Mouse (Mus musculus) stomach, postnatal 0 days (tissue): Measurements from ENCODE around the gene Ppfia3. TPM values are rescaled to one million over a fixed set of nuclear protein-coding genes. Genes with fewer than 3 reads are reported as not detected.
A peak's percentile ranks its signal among the peaks of the same experiment; 100 is the strongest.

Experiments
- ATAC-seq: fragments of 200-750 bp; cut with Nextera tagmentation; 2 replicates; pipeline ENCODE4 v1.8.0; 2017; ENCODE audit not compliant: low FRiP score, low TSS enrichment
- DNase-seq: peaks from one replicate; pipeline ENCODE4 v3.0.0-alpha.2; 2016; ENCODE audit warnings: low spot score
- H3K27ac ChIP-seq: fragments of 300-500 bp; sonication (generic); replicated peaks from 2 replicates; pipeline ENCODE4 v1.5.1; 2014; ENCODE audit warnings: mild to moderate bottlenecking, control low read depth
- H3K27me3 ChIP-seq: fragments of 300-500 bp; sonication (generic); 2 replicates; pipeline ENCODE4 v1.6.1; 2014; ENCODE audit warnings: low read length; ENCODE audit not compliant: control insufficient read depth, insufficient read depth
- H3K36me3 ChIP-seq: fragments of 300-500 bp; sonication (generic); 2 replicates; pipeline ENCODE4 v1.6.1; 2014; ENCODE audit warnings: low read length, mixed read lengths; ENCODE audit not compliant: control insufficient read depth, insufficient read depth
- H3K4me1 ChIP-seq: fragments of 300-500 bp; sonication (generic); replicated peaks from 2 replicates; pipeline ENCODE4 v1.6.1; 2014; ENCODE audit warnings: antibody characterized with exemption; ENCODE audit not compliant: control insufficient read depth, insufficient read depth
- H3K4me2 ChIP-seq: fragments of 300-500 bp; sonication (generic); replicated peaks from 2 replicates; pipeline ENCODE4 v1.6.1; 2014; ENCODE audit warnings: low read depth, mild to moderate bottlenecking, control low read depth, moderate library complexity
- H3K4me3 ChIP-seq: fragments of 300-500 bp; sonication (generic); 2 replicates; pipeline ENCODE4 v1.5.1; 2014; ENCODE audit warnings: low read depth, low read length, control low read depth
- H3K9ac ChIP-seq: fragments of 300-500 bp; sonication (generic); 2 replicates; pipeline ENCODE4 v1.6.1; 2014; ENCODE audit warnings: mild to moderate bottlenecking, low read length, control low read depth, mixed read lengths
- H3K9me3 ChIP-seq: fragments of 300-500 bp; sonication (generic); 2 replicates; pipeline ENCODE4 v1.6.1; 2016; ENCODE audit warnings: low read length; ENCODE audit not compliant: control insufficient read depth
- CTCF ChIP-seq: IDR thresholded peaks from 2 replicates; pipeline ENCODE4 v1.5.1; 2016; ENCODE audit warnings: antibody characterized with exemption, low read depth, mild to moderate bottlenecking, moderate library complexity
- EP300 ChIP-seq: optimal IDR thresholded peaks from 2 replicates; pipeline ENCODE3; 2016; ENCODE audit warnings: antibody characterized with exemption
- WGBS: fragments of 180-500 bp; shearing (Covaris S2); extraction: QIAGEN DNeasy Blood & Tissue Kit; methylation state at CpG from one replicate; pipeline ENCODE4 v1.1.7; 2014; 5-methylcytosine and 5-hydroxymethylcytosine counted together
- polyA plus RNA-seq: library from polyadenylated mRNA; unstranded; fragments of >200 nt; fragmentation: Nextera tagmentation; extraction: Ambion mirVana; gene quantifications from 2 replicates; pipeline ENCODE4 v1.2.1, GENCODE M21; 2015

The Ppfia3 gene
- polyA plus RNA-seq, 1 experiment from 2014 or later: 6.0 TPM

DNA sequence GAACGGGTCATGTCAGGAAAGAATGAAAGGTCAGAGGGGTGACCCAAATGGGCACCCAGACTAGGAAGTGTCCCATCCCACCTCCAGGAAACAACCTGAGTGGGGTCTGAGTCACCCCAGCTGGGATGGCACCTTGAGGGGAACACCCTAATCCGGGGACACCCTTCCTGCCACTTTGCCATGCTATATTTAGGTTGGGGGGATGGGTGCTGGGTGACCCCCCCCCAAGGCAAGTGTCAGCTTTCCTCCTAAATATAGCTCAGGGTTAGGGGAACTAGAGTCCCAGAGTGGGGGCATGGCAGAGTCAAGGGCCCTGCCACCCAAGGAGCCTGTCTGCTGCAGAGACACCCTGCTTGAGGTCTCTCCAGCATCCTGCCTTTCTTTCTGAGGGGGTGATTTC is 45.6 kb upstream of the Ppfia3 start:
- Histone ChIP-seq H3K27me3 (no peaks in the 10 kb centered on the region), H3K36me3 (no peaks in the 10 kb centered on the region), H3K9ac (no peak overlapping the region), H3K27ac (no peak overlapping the region), H3K4me3 (no peak overlapping the region), H3K4me1 (no peaks in the 10 kb centered on the region), H3K9me3 (no peaks in the 10 kb centered on the region), H3K4me2 (no peak overlapping the region)
- 77% methylated on average over 2 of the region's 2 CpGs for WGBS
- no peak for ATAC-seq
- DNase-seq: no peak
- no peak for TF ChIP-seq EP300
- TF ChIP-seq CTCF: no peak

DNA sequence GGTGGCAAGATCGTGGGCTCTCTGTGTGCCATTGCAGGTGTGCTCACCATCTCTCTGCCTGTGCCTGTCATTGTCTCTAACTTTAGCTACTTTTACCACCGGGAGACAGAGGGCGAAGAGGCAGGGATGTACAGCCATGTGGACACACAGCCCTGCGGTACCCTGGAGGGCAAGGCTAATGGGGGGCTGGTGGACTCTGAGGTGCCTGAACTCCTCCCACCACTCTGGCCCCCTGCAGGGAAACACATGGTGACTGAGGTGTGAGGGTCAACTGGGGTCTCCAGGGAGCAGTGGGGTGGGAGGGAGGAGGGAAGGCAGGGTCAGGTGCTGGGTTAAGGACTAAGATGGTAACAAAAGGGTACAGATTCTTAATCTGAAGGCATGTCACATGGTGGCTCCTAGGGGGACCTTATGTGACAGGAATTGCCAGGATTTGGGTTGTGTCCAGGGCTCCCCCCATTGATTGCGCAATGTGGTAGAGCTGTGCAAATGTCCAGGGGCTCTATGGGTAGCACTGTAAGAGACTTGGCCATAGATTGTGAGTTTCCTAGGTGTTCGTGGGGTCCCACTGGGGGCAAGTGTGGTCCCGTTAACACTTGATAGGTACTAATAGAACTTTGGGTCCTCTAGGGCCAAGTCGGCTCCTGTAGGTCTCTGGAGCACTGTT is 42.8 kb upstream of the Ppfia3 start:
- no peaks in the 10 kb centered on the region; the same call in 1 of the 2 replicates for H3K4me1 ChIP-seq
- TF ChIP-seq CTCF (no peak), EP300 (no peak)
- no peak overlapping the region for H3K27ac ChIP-seq
- H3K4me2 ChIP-seq: no peak overlapping the region
- H3K4me3 ChIP-seq: no peak overlapping the region
- H3K9me3 ChIP-seq: no peaks in the 10 kb centered on the region
- H3K27me3 ChIP-seq: peaks cover 12% of the 10 kb centered on the region
- no peak for DNase-seq
- H3K9ac ChIP-seq: no peak overlapping the region
- WGBS: 86% methylated on average over 8 of the region's 8 CpGs
- no peak for ATAC-seq
- H3K36me3 ChIP-seq: no peaks in the 10 kb centered on the region

DNA sequence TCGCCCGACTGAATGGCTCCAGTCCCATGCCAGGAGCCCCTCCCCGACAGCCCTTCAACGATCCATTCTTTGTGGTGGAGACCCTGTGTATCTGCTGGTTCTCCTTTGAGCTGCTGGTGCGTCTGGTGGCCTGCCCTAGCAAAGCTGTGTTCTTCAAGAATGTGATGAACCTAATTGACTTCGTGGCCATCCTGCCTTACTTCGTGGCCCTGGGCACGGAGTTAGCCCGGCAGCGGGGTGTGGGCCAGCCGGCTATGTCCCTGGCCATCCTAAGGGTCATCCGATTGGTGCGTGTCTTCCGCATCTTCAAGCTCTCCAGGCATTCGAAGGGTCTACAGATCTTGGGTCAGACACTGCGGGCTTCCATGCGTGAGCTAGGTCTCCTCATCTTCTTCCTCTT is 42.1 kb upstream of the Ppfia3 start:
- Histone ChIP-seq H3K4me2 (no peak overlapping the region), H3K9ac (no peak overlapping the region), H3K4me3 (no peak overlapping the region), H3K27me3 (peaks cover 12% of the 10 kb centered on the region), H3K27ac (no peak overlapping the region), H3K36me3 (no peaks in the 10 kb centered on the region), H3K9me3 (no peaks in the 10 kb centered on the region), H3K4me1 (no peaks in the 10 kb centered on the region; the same call in 1 of the 2 replicates)
- ATAC-seq (no peak), DNase-seq (no peak)
- no peak for TF ChIP-seq CTCF
- TF ChIP-seq EP300: no peak
- WGBS: 88% methylated on average over 17 of the region's 17 CpGs

DNA sequence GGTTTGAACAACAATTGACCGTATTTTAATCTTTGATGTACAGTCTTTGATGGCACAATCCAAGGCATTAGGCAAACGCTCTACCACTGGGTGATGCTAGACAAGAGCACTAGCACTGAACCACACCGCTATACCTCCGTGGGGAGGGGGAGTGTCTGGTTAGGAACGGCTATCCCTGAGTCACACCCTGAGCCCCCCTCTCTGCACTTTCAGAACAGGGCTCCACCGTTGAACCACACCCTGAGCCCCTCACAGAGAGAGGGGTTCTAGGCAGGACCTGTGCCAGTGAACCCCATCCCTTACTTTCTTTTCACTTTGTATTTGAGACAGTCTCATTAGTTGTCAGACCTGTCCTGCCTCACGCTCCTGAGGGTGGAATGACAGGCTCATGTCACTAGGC is 41.5 kb upstream of the Ppfia3 start:
- peaks cover 12% of the 10 kb centered on the region for H3K27me3 ChIP-seq
- no peak for DNase-seq
- no peaks in the 10 kb centered on the region for H3K36me3 ChIP-seq
- no peak overlapping the region for H3K27ac ChIP-seq
- WGBS: 60% methylated on average over 7 of the region's 7 CpGs
- no peaks in the 10 kb centered on the region for H3K9me3 ChIP-seq
- H3K9ac ChIP-seq: no peak overlapping the region
- H3K4me2 ChIP-seq: no peak overlapping the region
- TF ChIP-seq CTCF (no peak), EP300 (no peak)
- no peaks in the 10 kb centered on the region; the same call in 1 of the 2 replicates for H3K4me1 ChIP-seq
- no peak overlapping the region for H3K4me3 ChIP-seq
- ATAC-seq: no peak

DNA sequence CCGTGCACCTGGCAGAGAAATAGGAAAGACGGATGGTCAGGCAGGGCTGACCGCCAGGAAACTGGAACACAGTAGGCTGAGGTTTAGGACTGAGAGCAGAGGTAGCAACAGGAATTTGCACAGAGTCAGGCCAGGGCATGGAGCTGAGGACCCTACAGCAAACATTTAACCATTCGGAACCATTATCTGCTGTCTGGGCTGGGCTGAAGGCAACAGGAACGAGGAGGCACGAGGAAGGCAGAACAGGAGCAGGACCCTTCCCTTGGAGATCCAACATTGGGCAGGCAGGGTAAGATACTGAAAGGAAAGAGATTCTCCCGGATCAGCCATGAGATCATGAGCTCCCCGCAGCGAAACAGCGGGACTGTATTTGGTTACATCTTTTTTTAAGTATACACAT is 41.0 kb upstream of the Ppfia3 start:
- DNase-seq: no peak
- no peak for ATAC-seq
- peaks cover 12% of the 10 kb centered on the region for H3K27me3 ChIP-seq
- 73% methylated on average over 10 of the region's 10 CpGs for WGBS
- no peak overlapping the region for H3K4me2 ChIP-seq
- no peaks in the 10 kb centered on the region; the same call in 1 of the 2 replicates for H3K4me1 ChIP-seq
- no peaks in the 10 kb centered on the region for H3K36me3 ChIP-seq
- TF ChIP-seq CTCF: no peak
- no peak for TF ChIP-seq EP300
- H3K9me3 ChIP-seq: no peaks in the 10 kb centered on the region
- H3K4me3 ChIP-seq: no peak overlapping the region
- H3K27ac ChIP-seq: no peak overlapping the region
- no peak overlapping the region for H3K9ac ChIP-seq

DNA sequence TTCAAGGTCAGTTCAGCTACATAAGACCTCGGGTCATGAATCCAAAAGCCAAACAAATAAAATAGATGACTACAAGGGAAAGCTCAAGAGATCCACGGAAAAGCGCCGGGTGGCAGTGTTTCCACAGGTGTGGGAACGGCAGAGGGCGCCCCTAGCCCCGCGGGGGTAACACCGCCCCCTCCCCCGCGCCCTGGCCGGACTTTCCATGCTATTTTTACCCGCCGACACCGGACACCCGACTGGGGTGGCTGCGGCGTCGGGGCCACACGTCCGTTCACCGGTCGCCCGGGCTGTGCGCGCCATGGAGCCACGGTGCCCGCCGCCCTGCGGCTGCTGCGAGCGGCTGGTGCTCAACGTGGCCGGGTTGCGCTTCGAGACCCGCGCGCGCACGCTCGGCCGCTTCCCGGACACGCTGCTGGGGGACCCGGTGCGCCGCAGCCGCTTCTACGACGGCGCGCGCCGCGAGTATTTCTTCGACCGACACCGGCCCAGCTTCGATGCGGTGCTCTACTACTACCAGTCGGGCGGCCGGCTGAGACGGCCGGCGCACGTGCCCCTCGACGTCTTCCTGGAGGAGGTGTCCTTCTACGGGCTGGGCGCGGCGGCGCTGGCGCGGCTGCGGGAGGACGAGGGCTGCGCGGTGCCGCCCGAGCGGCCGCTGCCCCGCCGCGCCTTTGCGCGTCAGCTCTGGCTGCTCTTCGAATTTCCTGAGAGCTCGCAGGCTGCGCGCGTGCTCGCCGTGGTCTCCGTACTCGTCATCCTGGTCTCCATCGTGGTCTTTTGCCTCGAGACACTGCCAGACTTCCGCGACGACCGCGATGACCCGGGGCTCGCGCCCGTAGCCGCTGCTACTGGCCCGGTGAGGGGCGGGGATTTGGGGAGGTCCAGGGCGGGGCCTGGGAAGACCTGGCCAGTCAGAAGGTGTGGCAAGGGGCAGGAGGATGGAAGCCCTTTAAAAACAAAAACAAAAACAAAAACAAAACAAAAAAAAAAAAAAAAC is 39.6 kb upstream of the Ppfia3 start:
- H3K9ac ChIP-seq: 0 out of 2 replicates have a peak overlapping the region, but pooled peaks have one; percentile 13

More for the DNA sequence above, 39.6 kb upstream of the Ppfia3 start:
- H3K27me3 ChIP-seq: peaks cover 12% of the 10 kb centered on the region
- TF ChIP-seq EP300 (no peak), CTCF (peak; percentile 35)
- ATAC-seq (peak; percentile 47), DNase-seq (peak; percentile 35)
- H3K4me3 ChIP-seq: peak overlapping the region; percentile 42
- H3K9me3 ChIP-seq: no peaks in the 10 kb centered on the region
- H3K36me3 ChIP-seq: no peaks in the 10 kb centered on the region
- H3K27ac ChIP-seq: no peak overlapping the region
- H3K4me2 ChIP-seq: peak overlapping the region; percentile 58
- WGBS: 1% methylated on average over 112 of the region's 114 CpGs
- no peaks in the 10 kb centered on the region; the same call in 1 of the 2 replicates for H3K4me1 ChIP-seq
